Mouse (Mus musculus): ENCODE results near the gene D430042O09Rik. TPM values are rescaled to one million over a fixed set of nuclear protein-coding genes. Genes with fewer than 3 reads are reported as not detected.

The D430042O09Rik gene
- polyA plus RNA-seq, 1 experiment, result 3.7 TPM

DNA sequence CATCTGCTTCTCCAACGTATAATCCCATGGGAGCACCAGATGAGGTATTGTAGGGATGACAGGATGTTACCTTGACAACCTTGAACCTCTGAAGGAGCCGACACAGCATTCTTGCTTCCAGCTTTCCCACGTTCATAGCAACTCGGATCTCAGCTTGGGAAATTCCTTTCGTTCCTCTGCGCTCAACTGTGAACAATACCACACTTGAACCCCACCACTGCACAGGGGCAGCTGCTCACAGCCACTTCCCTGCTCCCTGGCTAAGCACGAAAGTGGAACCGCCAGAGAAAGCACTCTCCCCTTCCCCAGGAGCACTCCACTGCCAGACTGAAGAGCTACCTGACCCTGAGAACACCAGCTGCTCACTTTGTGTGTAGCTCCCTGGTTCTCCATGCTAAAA is 28.9 kb upstream of the D430042O09Rik start:
- peaks cover 57% of the 10 kb centered on the region for H3K36me3 ChIP-seq (ENCODE audit: control insufficient read depth, insufficient read depth)

DNA sequence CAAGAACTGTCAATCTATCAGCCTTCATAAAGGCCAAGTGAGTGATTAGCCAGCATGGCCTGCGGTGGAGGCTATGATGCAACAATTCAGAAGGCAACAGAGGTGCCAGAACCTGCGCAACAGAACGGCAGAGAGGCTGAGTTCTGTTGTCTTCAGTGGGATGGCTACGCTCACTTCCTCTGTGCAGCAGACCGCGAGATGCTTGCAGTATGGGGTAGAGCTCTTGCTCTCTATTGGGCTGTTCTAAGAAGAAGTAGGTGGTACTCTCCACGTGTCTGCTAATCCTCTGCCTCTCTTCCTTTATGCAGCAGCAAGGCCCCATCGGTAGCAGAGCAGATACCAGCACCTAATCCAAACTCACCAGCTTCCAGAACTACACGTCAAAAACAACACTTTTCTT is 27.8 kb upstream of the D430042O09Rik start:
- Histone ChIP-seq H3K79me3 (ENCODE audit: low read depth) (no peaks in the 10 kb centered on the region), H3ac (ENCODE audit: control insufficient read depth, insufficient read length, low read depth) (no peak overlapping the region), H3K27me3 (ENCODE audit: control insufficient read depth, insufficient read depth, insufficient read length) (no peaks in the 10 kb centered on the region), H3K79me2 (ENCODE audit: control insufficient read depth, insufficient read depth) (no peaks in the 10 kb centered on the region), H3K36me3 (ENCODE audit: control insufficient read depth, insufficient read depth) (peaks cover 47% of the 10 kb centered on the region), H3K4me3 (ENCODE audit: insufficient read depth, poor library complexity, severe bottlenecking) (no peak overlapping the region)
- TF ChIP-seq FOSL1 (IDR thresholded peaks at IDR 0.05; ENCODE audit: insufficient read depth, low read length, poor library complexity, severe bottlenecking) (no peak), CEBPB (IDR thresholded peaks at IDR 0.05; ENCODE audit: low read depth) (no peak), USF1 (IDR thresholded peaks at IDR 0.05; ENCODE audit: low read depth) (no peak), MYOG (IDR thresholded peaks at IDR 0.05; ENCODE audit: control insufficient read depth, extremely low read depth, insufficient read length) (no peak), MYOD1 (IDR thresholded peaks at IDR 0.05; ENCODE audit: control insufficient read depth, insufficient read length, low read depth) (no peak)

More for the DNA sequence above, 28.9 kb upstream of the D430042O09Rik start:
- no peaks in the 10 kb centered on the region for H3K27me3 ChIP-seq (ENCODE audit: control insufficient read depth, insufficient read depth, insufficient read length)
- no peak overlapping the region for H3ac ChIP-seq (ENCODE audit: control insufficient read depth, insufficient read length, low read depth)
- TF ChIP-seq MYOD1 (IDR thresholded peaks at IDR 0.05; ENCODE audit: control insufficient read depth, insufficient read length, low read depth) (no peak), MAX (IDR thresholded peaks at IDR 0.05) (no peak), USF1 (IDR thresholded peaks at IDR 0.05; ENCODE audit: low read depth) (no peak), FOSL1 (IDR thresholded peaks at IDR 0.05; ENCODE audit: insufficient read depth, low read length, poor library complexity, severe bottlenecking) (no peak), CTCF (IDR thresholded peaks at IDR 0.05; ENCODE audit: control insufficient read depth, insufficient read depth, insufficient read length) (no peak), CEBPB (IDR thresholded peaks at IDR 0.05; ENCODE audit: low read depth) (no peak), MYOG (IDR thresholded peaks at IDR 0.05; ENCODE audit: control insufficient read depth, extremely low read depth, insufficient read length) (no peak)
- H3K79me2 ChIP-seq (ENCODE audit: control insufficient read depth, insufficient read depth), result no peaks in the 10 kb centered on the region
- no peaks in the 10 kb centered on the region for H3K79me3 ChIP-seq (ENCODE audit: low read depth)
- no peak overlapping the region for H3K4me3 ChIP-seq (ENCODE audit: insufficient read depth, poor library complexity, severe bottlenecking)

- Histone ChIP-seq H3K79me2 (ENCODE audit: control insufficient read depth, insufficient read depth) (no peaks in the 10 kb centered on the region), H3K79me3 (ENCODE audit: low read depth) (no peaks in the 10 kb centered on the region), H3K36me3 (ENCODE audit: control insufficient read depth, insufficient read depth) (peaks cover 75% of the 10 kb centered on the region), H3K27me3 (ENCODE audit: control insufficient read depth, insufficient read depth, insufficient read length) (no peaks in the 10 kb centered on the region), H3ac (ENCODE audit: control insufficient read depth, insufficient read length, low read depth) (no peak overlapping the region), H3K4me3 (ENCODE audit: insufficient read depth, poor library complexity, severe bottlenecking) (no peak overlapping the region)
- no peak for TF ChIP-seq USF1 (IDR thresholded peaks at IDR 0.05; ENCODE audit: low read depth)
- TF ChIP-seq MYOG (IDR thresholded peaks at IDR 0.05; ENCODE audit: control insufficient read depth, extremely low read depth, insufficient read length), result no peak
- TF ChIP-seq CEBPB (IDR thresholded peaks at IDR 0.05; ENCODE audit: low read depth), result no peak
- no peak for TF ChIP-seq CTCF (IDR thresholded peaks at IDR 0.05; ENCODE audit: control insufficient read depth, insufficient read depth, insufficient read length)
- no peak for TF ChIP-seq MYOD1 (IDR thresholded peaks at IDR 0.05; ENCODE audit: control insufficient read depth, insufficient read length, low read depth)
- TF ChIP-seq MAX (IDR thresholded peaks at IDR 0.05), result no peak
- TF ChIP-seq FOSL1 (IDR thresholded peaks at IDR 0.05; ENCODE audit: insufficient read depth, low read length, poor library complexity, severe bottlenecking), result no peak
Observed at GRCm38 (mm10) chr7:125690516-125690915, 17.2 kb upstream of the D430042O09Rik start.

DNA sequence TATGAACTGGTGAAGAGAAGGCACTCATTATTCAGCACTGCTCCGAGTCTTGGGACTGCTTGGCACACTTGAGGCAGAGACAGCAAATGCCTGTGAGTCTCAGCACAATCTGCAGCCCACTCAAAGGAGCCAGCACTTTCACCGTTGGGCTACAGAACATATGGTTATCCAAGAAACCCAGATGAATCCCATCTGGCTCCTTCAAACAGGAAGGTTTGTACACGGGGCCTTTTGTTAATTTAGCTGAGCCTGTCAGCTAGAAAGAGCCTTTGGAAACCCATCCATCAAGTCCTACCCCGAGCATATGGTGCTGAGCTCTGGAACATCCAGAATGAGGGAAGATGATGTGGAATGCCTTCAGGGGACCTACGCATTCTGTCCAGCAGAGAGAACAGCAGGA is 13.6 kb upstream of the D430042O09Rik start:
- no peaks in the 10 kb centered on the region for H3K79me2 ChIP-seq (ENCODE audit: control insufficient read depth, insufficient read depth)
- no peaks in the 10 kb centered on the region for H3K79me3 ChIP-seq (ENCODE audit: low read depth)
- TF ChIP-seq MYOG (IDR thresholded peaks at IDR 0.05; ENCODE audit: control insufficient read depth, extremely low read depth, insufficient read length) (no peak), USF1 (IDR thresholded peaks at IDR 0.05; ENCODE audit: low read depth) (no peak), MAX (IDR thresholded peaks at IDR 0.05) (no peak), FOSL1 (IDR thresholded peaks at IDR 0.05; ENCODE audit: insufficient read depth, low read length, poor library complexity, severe bottlenecking) (no peak), MYOD1 (IDR thresholded peaks at IDR 0.05; ENCODE audit: control insufficient read depth, insufficient read length, low read depth) (no peak), CTCF (IDR thresholded peaks at IDR 0.05; ENCODE audit: control insufficient read depth, insufficient read depth, insufficient read length) (no peak), CEBPB (IDR thresholded peaks at IDR 0.05; ENCODE audit: low read depth) (no peak)
- no peak overlapping the region for H3K4me3 ChIP-seq (ENCODE audit: insufficient read depth, poor library complexity, severe bottlenecking)
- peaks cover 84% of the 10 kb centered on the region for H3K36me3 ChIP-seq (ENCODE audit: control insufficient read depth, insufficient read depth)
- no peaks in the 10 kb centered on the region for H3K27me3 ChIP-seq (ENCODE audit: control insufficient read depth, insufficient read depth, insufficient read length)
- no peak overlapping the region for H3ac ChIP-seq (ENCODE audit: control insufficient read depth, insufficient read length, low read depth)

DNA sequence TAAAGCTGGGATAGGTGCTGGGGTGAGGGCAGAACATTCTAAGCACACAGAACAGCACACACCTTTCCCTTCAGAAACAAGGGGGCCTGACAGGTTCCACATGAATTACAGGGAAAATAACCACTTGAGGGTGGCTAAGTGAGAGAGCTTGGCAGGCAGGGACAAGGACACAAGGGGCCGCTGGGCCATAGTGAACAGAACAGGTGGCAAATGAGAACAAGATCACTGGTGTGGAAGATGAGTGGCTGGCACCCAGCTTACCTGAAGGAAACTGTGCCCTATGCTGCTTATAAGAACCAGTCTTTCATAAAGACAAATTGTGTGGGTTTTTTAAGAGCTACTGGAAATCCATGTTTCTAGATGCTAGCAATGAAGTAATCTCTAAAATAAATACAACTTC is 4.9 kb upstream of the D430042O09Rik start:
- peaks cover 29% of the 10 kb centered on the region for H3K79me3 ChIP-seq (ENCODE audit: low read depth)
- H3K36me3 ChIP-seq (ENCODE audit: control insufficient read depth, insufficient read depth), result peaks cover 63% of the 10 kb centered on the region
- no peaks in the 10 kb centered on the region for H3K27me3 ChIP-seq (ENCODE audit: control insufficient read depth, insufficient read depth, insufficient read length)
- H3ac ChIP-seq (ENCODE audit: control insufficient read depth, insufficient read length, low read depth), result no peak overlapping the region
- TF ChIP-seq USF1 (IDR thresholded peaks at IDR 0.05; ENCODE audit: low read depth) (no peak), MYOG (IDR thresholded peaks at IDR 0.05; ENCODE audit: control insufficient read depth, extremely low read depth, insufficient read length) (no peak), CTCF (IDR thresholded peaks at IDR 0.05; ENCODE audit: control insufficient read depth, insufficient read depth, insufficient read length) (no peak), MAX (IDR thresholded peaks at IDR 0.05) (no peak), MYOD1 (IDR thresholded peaks at IDR 0.05; ENCODE audit: control insufficient read depth, insufficient read length, low read depth) (no peak), CEBPB (IDR thresholded peaks at IDR 0.05; ENCODE audit: low read depth) (no peak), FOSL1 (IDR thresholded peaks at IDR 0.05; ENCODE audit: insufficient read depth, low read length, poor library complexity, severe bottlenecking) (no peak)
- peaks cover 43% of the 10 kb centered on the region for H3K79me2 ChIP-seq (ENCODE audit: control insufficient read depth, insufficient read depth)
- no peak overlapping the region for H3K4me3 ChIP-seq (ENCODE audit: insufficient read depth, poor library complexity, severe bottlenecking)

DNA sequence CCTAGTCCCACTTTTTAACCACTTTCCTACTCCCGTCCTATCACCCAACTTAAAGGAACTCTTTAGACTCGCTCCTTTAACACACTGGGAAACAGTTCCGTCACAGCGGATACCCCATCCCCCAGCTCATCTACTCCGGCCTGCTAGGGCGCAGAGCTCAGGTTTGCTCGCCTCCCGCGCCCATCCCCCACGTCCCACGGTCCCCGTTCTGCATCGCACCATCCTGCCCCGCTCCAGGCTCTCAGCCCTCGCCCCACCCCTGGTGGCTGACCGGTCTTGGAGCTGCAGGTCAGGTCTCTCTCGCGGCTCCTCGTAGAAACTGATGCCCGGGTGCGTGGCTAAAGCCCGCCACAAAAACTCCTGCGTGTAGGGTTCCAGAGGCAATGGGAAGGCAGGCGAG is 502 bp upstream of the D430042O09Rik start:
- TF ChIP-seq CTCF (IDR thresholded peaks at IDR 0.05; ENCODE audit: control insufficient read depth, insufficient read depth, insufficient read length), result no peak
- no peak for TF ChIP-seq USF1 (IDR thresholded peaks at IDR 0.05; ENCODE audit: low read depth)
- TF ChIP-seq MAX (IDR thresholded peaks at IDR 0.05), result no peak
- TF ChIP-seq MYOD1 (IDR thresholded peaks at IDR 0.05; ENCODE audit: control insufficient read depth, insufficient read length, low read depth), result no peak
- no peak for TF ChIP-seq CEBPB (IDR thresholded peaks at IDR 0.05; ENCODE audit: low read depth)
- no peak for TF ChIP-seq MYOG (IDR thresholded peaks at IDR 0.05; ENCODE audit: control insufficient read depth, extremely low read depth, insufficient read length)
- no peak for TF ChIP-seq FOSL1 (IDR thresholded peaks at IDR 0.05; ENCODE audit: insufficient read depth, low read length, poor library complexity, severe bottlenecking)
- peak overlapping the region; percentile 90 for H3ac ChIP-seq (ENCODE audit: control insufficient read depth, insufficient read length, low read depth)
- peak overlapping the region; percentile 79 for H3K4me3 ChIP-seq (ENCODE audit: insufficient read depth, poor library complexity, severe bottlenecking)

More for the DNA sequence above, 502 bp upstream of the D430042O09Rik start:
- Histone ChIP-seq H3K27me3 (ENCODE audit: control insufficient read depth, insufficient read depth, insufficient read length) (no peaks in the 10 kb centered on the region), H3K36me3 (ENCODE audit: control insufficient read depth, insufficient read depth) (peaks cover 20% of the 10 kb centered on the region), H3K79me3 (ENCODE audit: low read depth) (peaks cover 36% of the 10 kb centered on the region), H3K79me2 (ENCODE audit: control insufficient read depth, insufficient read depth) (peaks cover 55% of the 10 kb centered on the region)
